Mouse (Mus musculus) ES-E14 (cell line): ENCODE measurements around the gene Cpn1.

Experiments used
- CHD2 ChIP-seq: IDR thresholded peaks from 2 replicates; pipeline ENCODE4 v1.6.1; 2014; ENCODE audit warnings: mild to moderate bottlenecking, low read depth, low read length, inconsistent platforms
- ZNF384 ChIP-seq: IDR thresholded peaks from 2 replicates; pipeline ENCODE4 v1.6.1; 2012; ENCODE audit warnings: low read depth, low read length, inconsistent platforms

GRCm38 (mm10) chr19:44024921-44025585 is 38.7 kb upstream of the Cpn1 start:
- TF ChIP-seq ZNF384 (no peak), CHD2 (no peak)
